In genomic region chr9:109826181-109826580, GRCm38 (mm10) we compare ENCODE assay signal across 34 mouse cellular contexts. TPM values are rescaled to one million over a fixed set of nuclear protein-coding genes. Genes with fewer than 3 reads are reported as not detected.
A peak's percentile ranks its signal among the peaks of the same experiment; 100 is the strongest.
DNase-seq lines count a peak whose midpoint lies in the region; ATAC-seq and TF ChIP-seq lines count a peak whose summit lies in the region.
"Had no signal": no experiment of that assay in that cellular context is flagged by ENCODE, and none has a peak within 500 bp of the region (broad histone marks: within the 10 kb centered on the region; RNA-seq: fewer than 3 reads in every experiment).

No protein-coding gene starts in this region.

- H3K4me1 ChIP-seq in liver, embryonic 11.5 days (replicated peaks; ENCODE audit: control insufficient read depth, insufficient read depth, low read length) = peaks cover 7% of the 10 kb centered on the region
- H3K4me1 ChIP-seq in liver, postnatal 0 days (ENCODE audit: insufficient read depth) = no peaks in the 10 kb centered on the region
- H3K4me1 ChIP-seq in liver, embryonic 15.5 days (replicated peaks) = peaks cover 21% of the 10 kb centered on the region
- no peaks in the 10 kb centered on the region for H3K4me1 ChIP-seq in kidney, embryonic 14.5 days (ENCODE audit: control insufficient read depth, insufficient read depth, low read length)
- H3K4me1 ChIP-seq: embryonic facial prominence, embryonic 10.5 days; embryonic facial prominence, embryonic 13.5 days; forebrain, embryonic 12.5 days; forebrain, embryonic 15.5 days; heart, embryonic 10.5 days; heart, embryonic 13.5 days had no signal

- no peak overlapping the region for H3K9ac ChIP-seq in liver, embryonic 11.5 days (ENCODE audit: low read depth, low read length)
- H3K9ac ChIP-seq in liver, postnatal 0 days (replicated peaks) = no peak overlapping the region
- H3K9ac ChIP-seq in liver, embryonic 15.5 days = no peak overlapping the region
- H3K9ac ChIP-seq in kidney, embryonic 14.5 days (ENCODE audit: low read depth, low read length) = no peak overlapping the region
- H3K9ac ChIP-seq: embryonic facial prominence, embryonic 13.5 days; forebrain, embryonic 12.5 days; forebrain, embryonic 15.5 days; heart, embryonic 13.5 days; hindbrain, embryonic 14.5 days had no signal

- no peak overlapping the region for H3K4me2 ChIP-seq in liver, embryonic 11.5 days
- H3K4me2 ChIP-seq in liver, postnatal 0 days (ENCODE audit: low read depth, low read length) = no peak overlapping the region
- no peak overlapping the region for H3K4me2 ChIP-seq in liver, embryonic 15.5 days
- no peak overlapping the region for H3K4me2 ChIP-seq in kidney, embryonic 14.5 days (replicated peaks; ENCODE audit: low read depth, low read length)
- H3K4me2 ChIP-seq: embryonic facial prominence, embryonic 13.5 days; forebrain, embryonic 12.5 days; forebrain, embryonic 15.5 days; heart, embryonic 13.5 days; hindbrain, embryonic 14.5 days had no signal

- no peak overlapping the region for H3K27ac ChIP-seq in liver, embryonic 11.5 days (ENCODE audit: low read depth, low read length)
- no peak overlapping the region for H3K27ac ChIP-seq in liver, postnatal 0 days (ENCODE audit: low read depth)
- H3K27ac ChIP-seq in liver, embryonic 15.5 days (replicated peaks) = no peak overlapping the region
- no peak overlapping the region for H3K27ac ChIP-seq in kidney, embryonic 14.5 days (ENCODE audit: low read depth, low read length)
- H3K27ac ChIP-seq: embryonic facial prominence, embryonic 10.5 days; embryonic facial prominence, embryonic 13.5 days; forebrain, embryonic 12.5 days; forebrain, embryonic 15.5 days; heart, adult 2 months; heart, embryonic 10.5 days; heart, embryonic 13.5 days; hindbrain, embryonic 14.5 days had no signal

- peak; percentile 64 for ATAC-seq in liver, embryonic 11.5 days (replicated peaks; ENCODE audit: low FRiP score)
- no peak for ATAC-seq in liver, postnatal 0 days
- ATAC-seq in liver, embryonic 15.5 days (ENCODE audit: insufficient read depth) = peak; percentile 51
- ATAC-seq in megakaryocyte-erythroid progenitor cell, adult 5-6 weeks (replicated peaks; ENCODE audit: low FRiP score, low TSS enrichment, poor library complexity, severe bottlenecking) = peak; percentile 67
- ATAC-seq in kidney, embryonic 14.5 days (ENCODE audit: low FRiP score, low TSS enrichment) = no peak
- ATAC-seq: activated CD4-positive, CD25-positive, alpha-beta regulatory T cell, adult 4 months; forebrain, embryonic 15.5 days had no signal

- TF ChIP-seq CTCF in liver, postnatal 0 days (IDR thresholded peaks at IDR 0.05; ENCODE audit: low read depth) = no peak

- no peaks in the 10 kb centered on the region for H3K36me3 ChIP-seq in liver, embryonic 11.5 days (ENCODE audit: control insufficient read depth, insufficient read depth, low read length)
- no peaks in the 10 kb centered on the region for H3K36me3 ChIP-seq in liver, postnatal 0 days (replicated peaks; ENCODE audit: insufficient read depth, low read length)
- no peaks in the 10 kb centered on the region for H3K36me3 ChIP-seq in liver, embryonic 15.5 days (replicated peaks)
- H3K36me3 ChIP-seq in kidney, embryonic 14.5 days (ENCODE audit: control insufficient read depth, insufficient read depth, low read length) = peaks cover 4% of the 10 kb centered on the region; the same call in 1 of the 2 replicates
- H3K36me3 ChIP-seq: forebrain, embryonic 12.5 days; forebrain, embryonic 15.5 days had no signal

- 38% methylated on average over 5 of the region's 5 CpGs for WGBS in liver, embryonic 11.5 days
- WGBS in liver, postnatal 0 days (ENCODE audit: insufficient replicate concordance) = 38% methylated on average over 5 of the region's 5 CpGs
- WGBS in liver, embryonic 15.5 days (ENCODE audit: insufficient replicate concordance) = 27% methylated on average over 5 of the region's 5 CpGs
- WGBS in kidney, embryonic 14.5 days = 82% methylated on average over 5 of the region's 5 CpGs

- H3K27me3 ChIP-seq in liver, embryonic 11.5 days (replicated peaks; ENCODE audit: control insufficient read depth, insufficient read depth, low read length) = no peaks in the 10 kb centered on the region
- no peaks in the 10 kb centered on the region for H3K27me3 ChIP-seq in liver, postnatal 0 days (ENCODE audit: insufficient read depth, low read length)
- H3K27me3 ChIP-seq in liver, embryonic 15.5 days = no peaks in the 10 kb centered on the region
- no peaks in the 10 kb centered on the region for H3K27me3 ChIP-seq in kidney, embryonic 14.5 days (ENCODE audit: control insufficient read depth, insufficient read depth, low read length)
- H3K27me3 ChIP-seq: embryonic facial prominence, embryonic 13.5 days; forebrain, embryonic 12.5 days; forebrain, embryonic 15.5 days; heart, embryonic 13.5 days had no signal

- TF ChIP-seq EP300 in liver, postnatal 0 days (IDR thresholded peaks at IDR 0.05; ENCODE audit: low read depth) = no peak

- H3K9me3 ChIP-seq in liver, embryonic 11.5 days (ENCODE audit: control insufficient read depth, low read length) = no peaks in the 10 kb centered on the region
- H3K9me3 ChIP-seq in liver, postnatal 0 days (ENCODE audit: low read length) = no peaks in the 10 kb centered on the region
- H3K9me3 ChIP-seq in liver, embryonic 15.5 days (replicated peaks) = no peaks in the 10 kb centered on the region
- no peaks in the 10 kb centered on the region for H3K9me3 ChIP-seq in kidney, embryonic 14.5 days (ENCODE audit: control insufficient read depth, low read length)
- H3K9me3 ChIP-seq: embryonic facial prominence, embryonic 10.5 days; embryonic facial prominence, embryonic 13.5 days; forebrain, embryonic 12.5 days; forebrain, embryonic 15.5 days; heart, embryonic 10.5 days; heart, embryonic 13.5 days had no signal

- H3K4me3 ChIP-seq in liver, embryonic 11.5 days (ENCODE audit: low read depth, low read length) = no peak overlapping the region
- no peak overlapping the region for H3K4me3 ChIP-seq in liver, postnatal 0 days (ENCODE audit: low read depth, low read length)
- no peak overlapping the region for H3K4me3 ChIP-seq in liver, embryonic 15.5 days (replicated peaks)
- H3K4me3 ChIP-seq in kidney, embryonic 14.5 days (ENCODE audit: low read length) = no peak overlapping the region
- H3K4me3 ChIP-seq: embryonic facial prominence, embryonic 10.5 days; embryonic facial prominence, embryonic 13.5 days; erythroblast, embryonic 14.5 days; forebrain, embryonic 12.5 days; forebrain, embryonic 15.5 days; heart, adult 2 months; heart, embryonic 10.5 days; heart, embryonic 13.5 days had no signal

- no peak for DNase-seq in liver, embryonic 11.5 days (ENCODE audit: low spot score)
- DNase-seq in liver, postnatal 0 days = no peak
- DNase-seq in MEL-GATA-1-ER (ENCODE audit: extremely low read depth, low read depth) = peak; percentile 26
- DNase-seq in retina, embryonic 14.5 days (ENCODE audit: low spot score) = no peak
- DNase-seq in layer of hippocampus, postnatal 10 days (ENCODE audit: low spot score in 2 of 2) = no peak
- DNase-seq: adrenal gland, adult 8-10 months; adrenal gland, postnatal 25 days; cerebellum, adult 11-12 months; cerebellum, adult 8-10 months; cerebellum, postnatal 10 days; cerebellum, postnatal 36 days; embryo, embryonic 11 days; gastrocnemius, postnatal 25 days; heart, adult 2 months; heart, postnatal 14 days; heart, postnatal 4 days had no signal

RNA-seq across cellular contexts. Expression of gene Nme6, which starts 6.4 kb away (rescaled TPM):
- polyA plus RNA-seq in liver, embryonic 11.5 days (2014; fragmentation: Nextera tagmentation; extraction: Ambion mirVana) = 91.1 and 94.6 TPM in 2 replicates
- polyA plus RNA-seq in liver, postnatal 0 days (2015; fragmentation: Nextera tagmentation; extraction: Ambion mirVana) = 30.6 and 30.7 TPM in 2 replicates
- polyA plus RNA-seq in liver, embryonic 15.5 days (2015; fragmentation: Nextera tagmentation; extraction: Ambion mirVana) = 51.1 and 55.1 TPM in 2 replicates
- 32.9 and 61.1 TPM in 2 replicates for total RNA-seq in megakaryocyte-erythroid progenitor cell, adult 5-6 weeks (2014; fragmentation: Nextera tagmentation)
- 27.6 and 47.6 TPM in 2 replicates for total RNA-seq in megakaryocyte-erythroid progenitor cell, adult 5-6 weeks (2017)
- polyA plus RNA-seq in kidney, embryonic 14.5 days (2014; fragmentation: Nextera tagmentation; extraction: Ambion mirVana) = 88.6 and 102 TPM in 2 replicates
- total RNA-seq in layer of hippocampus, postnatal 10 days (2021) = 10 to 100 TPM; 12.0 to 12.3 TPM

RNA-seq across cellular contexts. Expression of gene Spink8, which starts 14.1 kb away (rescaled TPM):
- not detected in 2 replicates for polyA plus RNA-seq in liver, embryonic 11.5 days (2014; fragmentation: Nextera tagmentation; extraction: Ambion mirVana)
- polyA plus RNA-seq in liver, postnatal 0 days (2015; fragmentation: Nextera tagmentation; extraction: Ambion mirVana) = not detected in 2 replicates
- not detected in 2 replicates for polyA plus RNA-seq in liver, embryonic 15.5 days (2015; fragmentation: Nextera tagmentation; extraction: Ambion mirVana)
- not detected in 2 replicates for total RNA-seq in megakaryocyte-erythroid progenitor cell, adult 5-6 weeks (2014; fragmentation: Nextera tagmentation)
- not detected in 2 replicates for total RNA-seq in megakaryocyte-erythroid progenitor cell, adult 5-6 weeks (2017)
- 25.1 and 32.7 TPM in 2 replicates for polyA plus RNA-seq in kidney, embryonic 14.5 days (2014; fragmentation: Nextera tagmentation; extraction: Ambion mirVana)
- 10 to 100 TPM; 19.0 to 21.0 TPM for total RNA-seq in layer of hippocampus, postnatal 10 days (2021)
- total RNA-seq: gastrocnemius, adult 8-10 months; gastrocnemius, postnatal 25 days; granulocyte monocyte progenitor cell, adult 5-6 weeks; heart, adult 2 months; heart, postnatal 14 days; heart, postnatal 4 days had no signal
- polyA plus RNA-seq: activated CD4-positive, CD25-positive, alpha-beta regulatory T cell, adult 4 months; brain, embryonic 14.5 days; embryonic facial prominence, embryonic 10.5 days; embryonic facial prominence, embryonic 13.5 days; erythroblast, embryonic 14.5 days; forebrain, embryonic 12.5 days; forebrain, embryonic 15.5 days; heart, adult 2 months; heart, embryonic 10.5 days; heart, embryonic 13.5 days; heart, embryonic 16.5 days; hindbrain, embryonic 11.5 days had no signal

RNA-seq across cellular contexts. Expression of gene Camp, which starts 23.2 kb away (rescaled TPM):
- polyA plus RNA-seq in liver, embryonic 11.5 days (2014; fragmentation: Nextera tagmentation; extraction: Ambion mirVana) = 13.5 and 15.8 TPM in 2 replicates
- polyA plus RNA-seq in liver, postnatal 0 days (2015; fragmentation: Nextera tagmentation; extraction: Ambion mirVana) = 659 and 684 TPM in 2 replicates
- 281 and 299 TPM in 2 replicates for polyA plus RNA-seq in liver, embryonic 15.5 days (2015; fragmentation: Nextera tagmentation; extraction: Ambion mirVana)
- 306 TPM in 1 of 2 replicates, not detected in the other for total RNA-seq in megakaryocyte-erythroid progenitor cell, adult 5-6 weeks (2014; fragmentation: Nextera tagmentation)
- 9.3 and 29.3 TPM in 2 replicates for total RNA-seq in megakaryocyte-erythroid progenitor cell, adult 5-6 weeks (2017)
- polyA plus RNA-seq in kidney, embryonic 14.5 days (2014; fragmentation: Nextera tagmentation; extraction: Ambion mirVana) = 0.27 TPM in 1 of 2 replicates, not detected in the other
- 1 to 10 TPM in 1 of 2 experiments, not detected in 1; 3.0 TPM for total RNA-seq in layer of hippocampus, postnatal 10 days (2021)
- total RNA-seq: adrenal gland, adult 8-10 months; adrenal gland, postnatal 25 days; ES-E14; gastrocnemius, adult 8-10 months; gastrocnemius, postnatal 25 days; heart, adult 2 months had no signal
- polyA plus RNA-seq: activated CD4-positive, CD25-positive, alpha-beta regulatory T cell, adult 4 months; embryonic facial prominence, embryonic 10.5 days; heart, embryonic 10.5 days had no signal

RNA-seq across cellular contexts. Expression of gene Fbxw27, which starts 35.7 kb away (rescaled TPM):
- not detected in 2 replicates for polyA plus RNA-seq in liver, embryonic 11.5 days (2014; fragmentation: Nextera tagmentation; extraction: Ambion mirVana)
- not detected in 2 replicates for polyA plus RNA-seq in liver, postnatal 0 days (2015; fragmentation: Nextera tagmentation; extraction: Ambion mirVana)
- polyA plus RNA-seq in liver, embryonic 15.5 days (2015; fragmentation: Nextera tagmentation; extraction: Ambion mirVana) = not detected in 2 replicates
- not detected in 2 replicates for total RNA-seq in megakaryocyte-erythroid progenitor cell, adult 5-6 weeks (2014; fragmentation: Nextera tagmentation)
- total RNA-seq in megakaryocyte-erythroid progenitor cell, adult 5-6 weeks (2017) = not detected in 2 replicates
- 0.43 TPM in 1 of 2 replicates, not detected in the other for polyA plus RNA-seq in kidney, embryonic 14.5 days (2014; fragmentation: Nextera tagmentation; extraction: Ambion mirVana)
- total RNA-seq in layer of hippocampus, postnatal 10 days (2021) = not detected
- total RNA-seq: adrenal gland, adult 8-10 months; adrenal gland, postnatal 25 days; ES-E14; gastrocnemius, adult 8-10 months; gastrocnemius, postnatal 25 days; granulocyte monocyte progenitor cell, adult 5-6 weeks; heart, adult 2 months; heart, postnatal 14 days; heart, postnatal 4 days had no signal
- polyA plus RNA-seq: activated CD4-positive, CD25-positive, alpha-beta regulatory T cell, adult 4 months; embryonic facial prominence, embryonic 10.5 days; embryonic facial prominence, embryonic 13.5 days; erythroblast, embryonic 14.5 days; forebrain, embryonic 12.5 days; heart, adult 2 months; heart, embryonic 10.5 days; heart, embryonic 13.5 days; heart, embryonic 16.5 days; hindbrain, embryonic 11.5 days; hindbrain, embryonic 14.5 days had no signal

RNA-seq across cellular contexts. Expression of gene Cdc25a, which starts 49.2 kb away (rescaled TPM):
- 39.8 and 42.5 TPM in 2 replicates for polyA plus RNA-seq in liver, embryonic 11.5 days (2014; fragmentation: Nextera tagmentation; extraction: Ambion mirVana)
- polyA plus RNA-seq in liver, postnatal 0 days (2015; fragmentation: Nextera tagmentation; extraction: Ambion mirVana) = 7.5 and 7.8 TPM in 2 replicates
- polyA plus RNA-seq in liver, embryonic 15.5 days (2015; fragmentation: Nextera tagmentation; extraction: Ambion mirVana) = 12.7 and 13.3 TPM in 2 replicates
- total RNA-seq in megakaryocyte-erythroid progenitor cell, adult 5-6 weeks (2014; fragmentation: Nextera tagmentation) = 58.2 and 61.3 TPM in 2 replicates
- total RNA-seq in megakaryocyte-erythroid progenitor cell, adult 5-6 weeks (2017) = 46.7 and 58.8 TPM in 2 replicates
- polyA plus RNA-seq in kidney, embryonic 14.5 days (2014; fragmentation: Nextera tagmentation; extraction: Ambion mirVana) = 21.1 and 31.6 TPM in 2 replicates
- total RNA-seq in layer of hippocampus, postnatal 10 days (2021) = 1 to 10 TPM; 7.4 to 8.1 TPM

Comparison
In these comparisons a context has a peak if more than half of its experiments do, and no peak if none do; other contexts are left out.
1. ATAC-seq: peak in liver, embryonic 11.5 days (single experiment), liver, embryonic 15.5 days (single experiment) and megakaryocyte-erythroid progenitor cell, adult 5-6 weeks (single experiment); none in liver, postnatal 0 days (single experiment) and kidney, embryonic 14.5 days (single experiment).
2. RNA of gene Camp, which starts 23.2 kb away (polyA plus RNA-seq): 659 to 684 TPM in liver, postnatal 0 days and 281 to 299 TPM in liver, embryonic 15.5 days; 13.5 to 15.8 TPM in liver, embryonic 11.5 days and 0.27 TPM in kidney, embryonic 14.5 days; every median in the first group is over 10 times any median in the second.
3. RNA of gene Spink8, which starts 14.1 kb away (polyA plus RNA-seq): 25.1 to 32.7 TPM in kidney, embryonic 14.5 days; not detected in liver, embryonic 11.5 days, not detected in liver, postnatal 0 days and not detected in liver, embryonic 15.5 days; every median in the first group is over 10 times any median in the second.